In the genomic region with DNA sequence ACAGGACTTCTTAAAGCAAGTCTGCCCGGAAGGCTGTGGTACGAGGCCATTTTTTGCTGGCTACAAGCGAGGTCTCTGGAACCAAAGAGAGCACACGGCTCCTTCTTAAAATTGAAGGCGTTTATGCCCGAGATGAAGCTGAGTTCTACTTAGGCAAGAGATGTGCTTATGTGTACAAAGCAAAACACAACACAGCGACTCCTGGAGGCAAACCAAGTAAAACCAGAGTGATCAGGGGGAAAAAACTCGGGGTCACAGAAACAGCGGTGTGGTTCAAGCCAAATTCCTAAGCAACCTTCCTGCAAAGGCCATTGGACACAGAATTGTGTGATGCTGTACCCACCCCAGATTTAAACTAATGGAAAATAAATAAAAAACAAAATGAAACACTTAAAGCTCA, we compare ENCODE assay signal across 25 mouse cellular contexts. TPM values are rescaled to one million over a fixed set of nuclear protein-coding genes. Genes with fewer than 3 reads are reported as not detected.
DNase-seq lines count a peak whose midpoint lies in the region; ATAC-seq and TF ChIP-seq lines count a peak whose summit lies in the region.
"Had no signal": no experiment of that assay in that cellular context is flagged by ENCODE, and none has a peak within 500 bp of the region (broad histone marks: within the 10 kb centered on the region; RNA-seq: fewer than 3 reads in every experiment).

No protein-coding gene starts in this region.

- H3K4me1 ChIP-seq in forebrain, postnatal 0 days (ENCODE audit: insufficient read depth), result no peaks in the 10 kb centered on the region
- H3K4me1 ChIP-seq in forebrain, embryonic 15.5 days, result no peaks in the 10 kb centered on the region
- H3K4me1 ChIP-seq in lung, postnatal 0 days (ENCODE audit: insufficient read depth, low read depth, low read length), result no peaks in the 10 kb centered on the region
- H3K4me1 ChIP-seq: embryonic facial prominence, embryonic 15.5 days; limb, embryonic 12.5 days; liver, embryonic 13.5 days; lung, embryonic 15.5 days; midbrain, embryonic 12.5 days had no signal

- peaks cover 26% of the 10 kb centered on the region; the same call in 1 of the 2 replicates for H3K27me3 ChIP-seq in forebrain, postnatal 0 days (ENCODE audit: insufficient read depth, low read length)
- peaks cover 29% of the 10 kb centered on the region for H3K27me3 ChIP-seq in forebrain, embryonic 15.5 days
- peaks cover 10% of the 10 kb centered on the region; the same call in 1 of the 2 replicates for H3K27me3 ChIP-seq in lung, postnatal 0 days (replicated peaks; ENCODE audit: insufficient read depth, low read length)

- no peak for ATAC-seq in forebrain, postnatal 0 days
- no peak for ATAC-seq in forebrain, embryonic 15.5 days (replicated peaks)
- ATAC-seq in lung, postnatal 0 days, result no peak

- no peak overlapping the region for H3K4me3 ChIP-seq in forebrain, postnatal 0 days (ENCODE audit: low read depth, low read length)
- no peak overlapping the region for H3K4me3 ChIP-seq in forebrain, embryonic 15.5 days
- H3K4me3 ChIP-seq in lung, postnatal 0 days (ENCODE audit: low read depth, low read length), result no peak overlapping the region
- H3K4me3 ChIP-seq: embryonic facial prominence, embryonic 15.5 days; limb, embryonic 12.5 days; liver, embryonic 13.5 days; lung, embryonic 15.5 days; midbrain, embryonic 12.5 days; myocyte had no signal

- WGBS in forebrain, postnatal 0 days, result 38% methylated on average over 9 of the region's 9 CpGs
- WGBS in forebrain, embryonic 15.5 days, result 52% methylated on average over 9 of the region's 9 CpGs
- 61% methylated on average over 9 of the region's 9 CpGs for WGBS in lung, postnatal 0 days

- no peak overlapping the region for H3K9ac ChIP-seq in forebrain, postnatal 0 days
- no peak overlapping the region for H3K9ac ChIP-seq in forebrain, embryonic 15.5 days (replicated peaks)
- no peak overlapping the region for H3K9ac ChIP-seq in lung, postnatal 0 days (replicated peaks; ENCODE audit: low read depth)
- H3K9ac ChIP-seq: embryonic facial prominence, embryonic 15.5 days; limb, embryonic 12.5 days; liver, embryonic 13.5 days; lung, embryonic 15.5 days; midbrain, embryonic 12.5 days had no signal

- no peak overlapping the region for H3K27ac ChIP-seq in forebrain, postnatal 0 days (ENCODE audit: low read depth, low read length)
- no peak overlapping the region for H3K27ac ChIP-seq in forebrain, embryonic 15.5 days (replicated peaks)
- no peak overlapping the region for H3K27ac ChIP-seq in lung, postnatal 0 days (ENCODE audit: low read length)
- H3K27ac ChIP-seq: embryonic facial prominence, embryonic 15.5 days; limb, embryonic 12.5 days; liver, embryonic 13.5 days; lung, embryonic 15.5 days; midbrain, embryonic 12.5 days had no signal

- DNase-seq in forebrain, postnatal 0 days, result no peak
- no peak for DNase-seq in lung, postnatal 0 days (ENCODE audit: low spot score)
- DNase-seq in lung, postnatal 36 days, result no peak
- peak; percentile 31 for DNase-seq in NIH3T3 (ENCODE audit: low read depth)
- DNase-seq in adrenal gland, postnatal 14 days, result no peak
- DNase-seq in embryo, embryonic 10 days (ENCODE audit: low spot score), result no peak
- DNase-seq: B cell, adult 2 months; cerebellum, adult 9-11 months; gastrocnemius, postnatal 25 days; kidney, adult 2 months; layer of hippocampus, adult 9-11 months; liver, embryonic 13.5 days; right cerebral cortex, postnatal 14 days; spleen, adult 18-20 months; thymus, postnatal 36 days had no signal

- no peaks in the 10 kb centered on the region for H3K9me3 ChIP-seq in forebrain, postnatal 0 days (ENCODE audit: low read length)
- H3K9me3 ChIP-seq in forebrain, embryonic 15.5 days, result no peaks in the 10 kb centered on the region
- H3K9me3 ChIP-seq in lung, postnatal 0 days (ENCODE audit: low read length), result no peaks in the 10 kb centered on the region
- H3K9me3 ChIP-seq: embryonic facial prominence, embryonic 15.5 days; limb, embryonic 12.5 days; liver, embryonic 13.5 days; lung, embryonic 15.5 days; midbrain, embryonic 12.5 days had no signal

- TF ChIP-seq CTCF in forebrain, postnatal 0 days (IDR thresholded peaks at IDR 0.05; ENCODE audit: low read depth), result peak; percentile 39; the same call in 1 of the 2 replicates
- peak; percentile 20; the same call in 1 of the 2 replicates for TF ChIP-seq CTCF in lung, postnatal 0 days (IDR thresholded peaks at IDR 0.05)

- H3K4me2 ChIP-seq in forebrain, postnatal 0 days (ENCODE audit: low read depth), result no peak overlapping the region
- H3K4me2 ChIP-seq in forebrain, embryonic 15.5 days (replicated peaks), result no peak overlapping the region
- no peak overlapping the region for H3K4me2 ChIP-seq in lung, postnatal 0 days (replicated peaks; ENCODE audit: low read depth, low read length)
- H3K4me2 ChIP-seq: embryonic facial prominence, embryonic 15.5 days; limb, embryonic 12.5 days; liver, embryonic 13.5 days; lung, embryonic 15.5 days; midbrain, embryonic 12.5 days had no signal

- TF ChIP-seq EP300 in lung, postnatal 0 days (IDR thresholded peaks at IDR 0.05), result no peak

- no peaks in the 10 kb centered on the region for H3K36me3 ChIP-seq in forebrain, postnatal 0 days (ENCODE audit: insufficient read depth)
- H3K36me3 ChIP-seq in forebrain, embryonic 15.5 days, result no peaks in the 10 kb centered on the region
- no peaks in the 10 kb centered on the region for H3K36me3 ChIP-seq in lung, postnatal 0 days (ENCODE audit: insufficient read depth, low read length)
- H3K36me3 ChIP-seq: embryonic facial prominence, embryonic 15.5 days; limb, embryonic 12.5 days; liver, embryonic 13.5 days; lung, embryonic 15.5 days; midbrain, embryonic 12.5 days had no signal

RNA-seq across cellular contexts. Expression of a gene that starts 13.9 kb away (rescaled TPM):
- 3.5 and 12.0 TPM in 2 replicates for total RNA-seq in forebrain, postnatal 0 days (2014; rRNA removed)
- 9.5 and 16.6 TPM in 2 replicates for polyA plus RNA-seq in forebrain, postnatal 0 days (2015; fragmentation: Nextera tagmentation; extraction: Ambion mirVana)
- polyA plus RNA-seq in forebrain, embryonic 15.5 days (2015; fragmentation: Nextera tagmentation; extraction: Ambion mirVana), result 18.0 and 21.7 TPM in 2 replicates
- polyA plus RNA-seq in lung, postnatal 0 days (2015; fragmentation: Nextera tagmentation; extraction: Ambion mirVana), result not detected in 2 replicates
- not detected in 2 replicates for total RNA-seq in adrenal gland, postnatal 14 days (2021)
- total RNA-seq: gastrocnemius, postnatal 25 days; heart, adult 8-10 months; hematopoietic stem cell, adult 5-6 weeks had no signal
- polyA plus RNA-seq: heart, embryonic 16.5 days; kidney, adult 2 months; limb, embryonic 12.5 days; liver, embryonic 13.5 days; lung, embryonic 15.5 days; myocyte; neural tube, embryonic 14.5 days had no signal

Comparison
In these comparisons a context has a peak if more than half of its experiments do, and no peak if none do; other contexts are left out.
1. RNA of a gene that starts 13.9 kb away (polyA plus RNA-seq): 18.0 to 21.7 TPM in forebrain, embryonic 15.5 days and 9.5 to 16.6 TPM in forebrain, postnatal 0 days; not detected in lung, postnatal 0 days; every median in the first group is over 10 times any median in the second.